Mouse (Mus musculus) liver, embryonic 14.5 days (tissue): Measurements from ENCODE around the gene Olfr325.

Experiments used
- CTCF ChIP-seq: IDR thresholded peaks from 2 replicates; pipeline ENCODE4 v1.5.1; 2016; ENCODE audit warnings: antibody characterized with exemption, low read depth, control low read depth
- EP300 ChIP-seq: IDR thresholded peaks from 2 replicates; pipeline ENCODE4 v1.6.1; 2016; ENCODE audit warnings: antibody characterized with exemption, low read depth

DNA sequence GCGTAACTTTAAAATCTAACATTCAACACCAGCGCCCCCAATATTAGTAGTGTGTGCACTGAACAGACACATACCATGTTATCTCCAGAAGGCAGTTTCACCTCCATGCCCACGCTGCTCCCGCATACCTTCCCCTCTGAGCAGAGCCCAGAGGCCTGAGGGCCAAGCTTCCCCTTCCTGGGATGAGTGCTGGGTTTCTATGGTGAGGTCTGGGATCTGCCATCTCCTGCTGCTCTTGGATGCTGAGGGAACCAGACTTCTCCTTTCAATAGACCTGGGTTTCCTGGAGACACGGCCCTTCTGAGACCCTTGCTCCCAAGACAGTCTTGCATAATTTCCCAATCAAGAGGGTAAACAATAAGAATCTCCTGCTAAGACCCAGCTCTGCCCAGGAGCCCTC lies 52.9 kb downstream of the Olfr325 start, which contains the start of gene Olfr323:
- TF ChIP-seq EP300 (no peak), CTCF (no peak)
